Mouse (Mus musculus): ENCODE results near the gene Sult1a1. TPM values are rescaled to one million over a fixed set of nuclear protein-coding genes. Genes with fewer than 3 reads are reported as not detected.
A peak's percentile ranks its signal among the peaks of the same experiment; 100 is the strongest.

The Sult1a1 gene
- polyA plus RNA-seq (2016; fragmentation: Nextera tagmentation; extraction: Ambion mirVana): 0.29 TPM in 1 of 2 replicates, not detected in the other

- WGBS: 89% methylated on average over 1 of the region's 1 CpGs
- Histone ChIP-seq H3K27ac (replicated peaks) (no peak within 1 kb of the TSS), H3K4me1 (no peaks in the 10 kb centered on the region), H3K4me3 (no peak within 1 kb of the TSS), H3K9me3 (replicated peaks) (no peaks in the 10 kb centered on the region), H3K27me3 (ENCODE audit: low read depth, poor library complexity, severe bottlenecking) (no peaks in the 10 kb centered on the region), H3K36me3 (peaks cover 49% of the 10 kb centered on the region)
- no peak for DNase-seq (ENCODE audit: low spot score)
Observed at GRCm38 (mm10) chr7:126676207-126676606, at the start of gene Sult1a1. Gene Sult1a1, minus strand, starts transcription at chr7:126676432.

DNA sequence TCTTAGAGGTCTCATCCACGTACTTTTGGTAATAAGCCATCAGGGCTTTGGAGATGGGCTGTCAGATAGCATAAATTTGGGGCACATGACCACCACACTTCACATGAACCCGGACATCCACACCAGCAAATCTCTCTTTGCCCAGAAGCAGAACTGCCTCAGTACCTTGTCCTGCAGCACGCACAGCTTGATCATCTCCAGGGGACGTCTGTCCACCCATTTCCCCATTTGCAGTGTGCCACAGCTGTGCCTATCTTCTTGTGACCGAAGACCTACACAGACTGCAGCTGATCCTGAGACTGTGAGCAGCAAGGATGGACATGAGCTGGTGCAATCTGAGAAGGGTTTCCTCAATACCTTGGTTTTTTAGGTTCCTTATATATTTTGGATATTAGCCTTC is 49.4 kb upstream of the Sult1a1 start:
- no peaks in the 10 kb centered on the region for H3K36me3 ChIP-seq
- no peak for DNase-seq (ENCODE audit: low spot score)
- WGBS: 82% methylated on average over 5 of the region's 5 CpGs
- H3K27ac ChIP-seq (replicated peaks): no peak overlapping the region
- no peaks in the 10 kb centered on the region; the same call in 1 of the 2 replicates for H3K9me3 ChIP-seq (replicated peaks)
- no peak overlapping the region for H3K4me3 ChIP-seq
- H3K4me1 ChIP-seq: no peaks in the 10 kb centered on the region
- H3K27me3 ChIP-seq (ENCODE audit: low read depth, poor library complexity, severe bottlenecking): no peaks in the 10 kb centered on the region

GRCm38 (mm10) chr7:126725077-126725476 is 48.8 kb upstream of the Sult1a1 start:
- no peaks in the 10 kb centered on the region; the same call in 1 of the 2 replicates for H3K9me3 ChIP-seq (replicated peaks)
- no peak for DNase-seq (ENCODE audit: low spot score)
- H3K4me1 ChIP-seq: no peaks in the 10 kb centered on the region
- no peak overlapping the region for H3K27ac ChIP-seq (replicated peaks)
- no peaks in the 10 kb centered on the region for H3K27me3 ChIP-seq (ENCODE audit: low read depth, poor library complexity, severe bottlenecking)
- H3K4me3 ChIP-seq: no peak overlapping the region
- WGBS: 79% methylated on average over 3 of the region's 3 CpGs
- no peaks in the 10 kb centered on the region for H3K36me3 ChIP-seq

DNA sequence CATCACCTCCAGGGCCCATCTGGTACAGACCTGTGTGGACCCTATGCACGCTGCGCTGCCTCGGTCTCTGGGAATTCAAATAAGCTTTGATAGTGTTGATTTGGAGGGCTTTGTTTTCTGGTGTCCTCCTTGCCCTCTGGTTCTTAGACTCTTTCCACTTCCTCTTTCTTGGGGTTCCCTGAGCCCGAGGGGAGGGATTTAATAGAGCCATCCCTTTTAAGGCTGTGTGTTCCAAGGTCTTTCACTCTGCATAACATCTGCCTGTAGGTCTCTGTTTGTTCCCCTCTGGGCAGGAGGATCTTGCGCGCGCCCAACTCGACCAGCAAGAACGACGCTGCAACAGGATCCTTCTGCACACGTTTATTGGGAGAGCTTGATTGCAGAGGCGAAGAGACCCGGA is 45.4 kb upstream of the Sult1a1 start:
- WGBS: 91% methylated on average over 13 of the region's 13 CpGs
- Histone ChIP-seq H3K9me3 (replicated peaks) (no peaks in the 10 kb centered on the region; the same call in 1 of the 2 replicates), H3K36me3 (no peaks in the 10 kb centered on the region), H3K4me1 (no peaks in the 10 kb centered on the region), H3K27ac (replicated peaks) (no peak overlapping the region), H3K27me3 (ENCODE audit: low read depth, poor library complexity, severe bottlenecking) (no peaks in the 10 kb centered on the region), H3K4me3 (no peak overlapping the region)
- no peak for DNase-seq (ENCODE audit: low spot score)

DNA sequence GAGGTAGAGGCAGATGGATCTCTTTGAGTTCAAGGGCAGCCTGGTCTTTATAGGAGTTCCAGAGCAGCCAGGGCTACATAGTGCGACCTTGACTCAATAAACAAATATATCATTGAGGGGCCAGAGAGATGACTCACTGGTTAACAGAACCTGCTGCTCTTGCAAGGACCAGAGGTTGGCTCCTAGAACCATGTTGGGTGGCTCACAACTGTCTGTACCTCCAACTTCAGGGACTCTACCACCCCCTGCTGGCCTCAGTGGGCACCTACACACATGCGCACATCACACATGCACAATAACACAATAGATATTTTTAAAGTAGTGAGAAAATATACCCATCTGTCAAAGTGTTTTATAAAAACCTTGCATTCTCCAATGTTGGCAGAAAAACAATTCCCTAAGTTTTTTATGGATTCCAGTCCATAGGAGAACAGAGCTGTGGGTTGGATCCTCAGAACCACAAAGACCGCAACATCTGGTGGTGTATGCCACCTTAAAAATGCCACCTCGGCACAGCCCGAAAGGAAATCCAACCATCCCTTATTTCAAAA is 42.6 kb upstream of the Sult1a1 start:
- H3K4me1 ChIP-seq: no peaks in the 10 kb centered on the region
- WGBS: 96% methylated on average over 5 of the region's 5 CpGs
- no peaks in the 10 kb centered on the region for H3K27me3 ChIP-seq (ENCODE audit: low read depth, poor library complexity, severe bottlenecking)
- no peaks in the 10 kb centered on the region; the same call in 1 of the 2 replicates for H3K9me3 ChIP-seq (replicated peaks)
- H3K4me3 ChIP-seq: no peak overlapping the region
- no peak for DNase-seq (ENCODE audit: low spot score)
- no peak overlapping the region for H3K27ac ChIP-seq (replicated peaks)
- no peaks in the 10 kb centered on the region for H3K36me3 ChIP-seq

- Histone ChIP-seq H3K27ac (replicated peaks) (no peak overlapping the region), H3K36me3 (no peaks in the 10 kb centered on the region), H3K4me3 (no peak overlapping the region), H3K4me1 (no peaks in the 10 kb centered on the region), H3K9me3 (replicated peaks) (no peaks in the 10 kb centered on the region; the same call in 1 of the 2 replicates), H3K27me3 (ENCODE audit: low read depth, poor library complexity, severe bottlenecking) (no peaks in the 10 kb centered on the region)
- no peak for DNase-seq (ENCODE audit: low spot score)
- 91% methylated on average over 3 of the region's 3 CpGs for WGBS
Observed at GRCm38 (mm10) chr7:126717566-126717965, 41.3 kb upstream of the Sult1a1 start.

- Histone ChIP-seq H3K4me1 (no peaks in the 10 kb centered on the region), H3K36me3 (no peaks in the 10 kb centered on the region), H3K4me3 (no peak overlapping the region), H3K9me3 (replicated peaks) (no peaks in the 10 kb centered on the region), H3K27ac (replicated peaks) (no peak overlapping the region), H3K27me3 (ENCODE audit: low read depth, poor library complexity, severe bottlenecking) (no peaks in the 10 kb centered on the region)
- DNase-seq (ENCODE audit: low spot score): no peak
- WGBS: 82% methylated on average over 4 of the region's 4 CpGs
Observed at GRCm38 (mm10) chr7:126715679-126716078, 39.4 kb upstream of the Sult1a1 start.

- no peak for DNase-seq (ENCODE audit: low spot score)
- Histone ChIP-seq H3K4me1 (no peaks in the 10 kb centered on the region), H3K27ac (replicated peaks) (no peak overlapping the region), H3K36me3 (no peaks in the 10 kb centered on the region), H3K27me3 (ENCODE audit: low read depth, poor library complexity, severe bottlenecking) (no peaks in the 10 kb centered on the region), H3K4me3 (no peak overlapping the region), H3K9me3 (replicated peaks) (peaks cover 8% of the 10 kb centered on the region; the same call in 1 of the 2 replicates)
- 82% methylated on average over 3 of the region's 3 CpGs for WGBS
Observed at GRCm38 (mm10) chr7:126711910-126712309, 35.7 kb upstream of the Sult1a1 start.

- no peak overlapping the region for H3K27ac ChIP-seq (replicated peaks)
- 81% methylated on average over 4 of the region's 4 CpGs for WGBS
- no peak for DNase-seq (ENCODE audit: low spot score)
- peaks cover 8% of the 10 kb centered on the region; the same call in 1 of the 2 replicates for H3K9me3 ChIP-seq (replicated peaks)
- peaks cover 14% of the 10 kb centered on the region for H3K27me3 ChIP-seq (ENCODE audit: low read depth, poor library complexity, severe bottlenecking)
- H3K4me3 ChIP-seq: no peak overlapping the region
- peaks cover under 1% of the 10 kb centered on the region; the same call in 1 of the 2 replicates for H3K4me1 ChIP-seq
- H3K36me3 ChIP-seq: no peaks in the 10 kb centered on the region
Observed at GRCm38 (mm10) chr7:126710266-126710665, 34.0 kb upstream of the Sult1a1 start.

GRCm38 (mm10) chr7:126708175-126708952 is 32.1 kb upstream of the Sult1a1 start:
- DNase-seq (ENCODE audit: low spot score): no peak
- no peaks in the 10 kb centered on the region for H3K36me3 ChIP-seq
- H3K27ac ChIP-seq (replicated peaks): no peak overlapping the region
- H3K4me1 ChIP-seq: peaks cover 20% of the 10 kb centered on the region
- peaks cover 8% of the 10 kb centered on the region; the same call in 1 of the 2 replicates for H3K9me3 ChIP-seq (replicated peaks)
- 85% methylated on average over 10 of the region's 10 CpGs for WGBS
- no peak overlapping the region for H3K4me3 ChIP-seq
- H3K27me3 ChIP-seq (ENCODE audit: low read depth, poor library complexity, severe bottlenecking): peaks cover 31% of the 10 kb centered on the region

GRCm38 (mm10) chr7:126707442-126708174 is 31.4 kb upstream of the Sult1a1 start, which contains the start of gene Coro1a:
Gene Coro1a, minus strand, starts transcription at chr7:126707787.
- 91% methylated on average over 16 of the region's 19 CpGs for WGBS
- H3K4me1 ChIP-seq: peaks cover 25% of the 10 kb centered on the region
- H3K36me3 ChIP-seq: no peaks in the 10 kb centered on the region
- no peak within 1 kb of the TSS for H3K4me3 ChIP-seq
- peaks cover 8% of the 10 kb centered on the region; the same call in 1 of the 2 replicates for H3K9me3 ChIP-seq (replicated peaks)
- peaks cover 39% of the 10 kb centered on the region for H3K27me3 ChIP-seq (ENCODE audit: low read depth, poor library complexity, severe bottlenecking)
- H3K27ac ChIP-seq (replicated peaks): no peak within 1 kb of the TSS
- DNase-seq (ENCODE audit: low spot score): no peak

DNA sequence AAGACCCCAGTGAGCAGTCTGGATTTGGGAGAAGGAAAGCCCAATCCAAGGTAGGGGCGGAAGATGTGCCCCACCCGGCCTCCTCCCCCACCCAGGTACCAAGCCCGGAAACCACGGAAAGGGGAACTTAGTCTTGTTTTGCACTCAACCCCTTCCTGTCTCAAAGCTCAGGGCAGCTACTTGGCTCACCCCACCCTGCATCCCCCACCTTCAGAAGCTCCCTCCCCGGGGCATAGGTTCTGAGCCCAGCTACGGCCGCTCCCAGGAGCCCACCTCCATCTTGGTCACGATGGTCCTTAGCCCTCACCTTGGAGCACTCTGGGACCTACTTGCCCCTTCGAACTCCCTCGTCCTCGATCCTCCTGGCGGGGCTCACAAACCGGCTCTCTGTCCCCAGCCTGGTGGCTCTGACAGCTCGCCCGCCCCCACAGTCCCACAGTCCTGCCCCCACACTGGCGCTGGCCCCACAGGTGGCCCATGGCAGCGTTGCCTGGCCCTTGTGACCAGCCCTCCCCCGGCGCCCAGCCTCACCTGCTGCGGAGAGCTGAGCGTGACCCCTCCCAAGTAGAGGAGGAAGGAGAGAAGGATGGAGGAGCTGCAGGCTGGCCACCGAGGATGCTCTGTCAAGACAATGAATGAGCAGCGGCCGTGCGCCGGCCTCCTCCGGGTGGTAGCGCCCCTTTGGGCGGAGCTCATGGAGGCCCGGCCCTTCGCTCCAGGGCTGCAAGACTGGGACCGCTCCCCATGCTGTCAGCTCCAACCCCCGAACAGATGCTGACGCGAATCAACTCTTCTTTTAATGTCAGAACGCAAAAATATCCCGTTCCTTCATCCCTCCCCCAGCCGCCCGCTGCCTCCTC is 28.1 kb upstream of the Sult1a1 start:
- DNase-seq (ENCODE audit: low spot score): peak; percentile 81
- Histone ChIP-seq H3K4me1 (peaks cover 53% of the 10 kb centered on the region), H3K9me3 (replicated peaks) (peaks cover 7% of the 10 kb centered on the region; the same call in 1 of the 2 replicates), H3K4me3 (peak overlapping the region; percentile 77), H3K27me3 (ENCODE audit: low read depth, poor library complexity, severe bottlenecking) (peaks cover 52% of the 10 kb centered on the region), H3K36me3 (peaks cover 12% of the 10 kb centered on the region), H3K27ac (replicated peaks) (peak overlapping the region; percentile 87)
- WGBS: 2% methylated on average over 39 of the region's 39 CpGs
